Mouse (Mus musculus) liver, embryonic 14.5 days (tissue): ENCODE results near the gene Rtn4rl1.

ENCODE experiments used
- CTCF ChIP-seq: IDR thresholded peaks from 2 replicates; pipeline ENCODE4 v1.5.1; 2016; ENCODE audit warnings: antibody characterized with exemption, low read depth, control low read depth
- EP300 ChIP-seq: IDR thresholded peaks from 2 replicates; pipeline ENCODE4 v1.6.1; 2016; ENCODE audit warnings: antibody characterized with exemption, low read depth

GRCm38 (mm10) chr11:75278115-75278514 is 84.5 kb downstream of the Rtn4rl1 start:
- TF ChIP-seq CTCF (no peak), EP300 (no peak)
